Mouse (Mus musculus): ENCODE results near the gene Rapgef5. TPM values are rescaled to one million over a fixed set of nuclear protein-coding genes. Genes with fewer than 3 reads are reported as not detected.

Gene Rapgef5
- polyA plus RNA-seq, 1 experiment from 2014 or later = 12.4 TPM

- Histone ChIP-seq H3K9me3 (ENCODE audit: control insufficient read depth, low read length) (no peaks in the 10 kb centered on the region), H3K27me3 (replicated peaks; ENCODE audit: control insufficient read depth, insufficient read depth, low read length) (no peaks in the 10 kb centered on the region), H3K27ac (replicated peaks; ENCODE audit: low read depth, low read length) (no peak overlapping the region), H3K4me2 (ENCODE audit: low read depth, low read length) (no peak overlapping the region), H3K9ac (ENCODE audit: low read depth, low read length) (no peak overlapping the region), H3K4me3 (ENCODE audit: low read depth, low read length) (no peak overlapping the region), H3K36me3 (ENCODE audit: control insufficient read depth, insufficient read depth, low read length) (no peaks in the 10 kb centered on the region), H3K4me1 (ENCODE audit: control insufficient read depth, insufficient read depth, low read length) (no peaks in the 10 kb centered on the region)
- peak; percentile 43 for DNase-seq (ENCODE audit: low spot score)
- 59% methylated on average over 14 of the region's 14 CpGs for WGBS
- ATAC-seq (ENCODE audit: low read depth) = no peak
Observed at GRCm38 (mm10) chr12:117517275-117517936, 1.1 kb downstream of the Rapgef5 start.

GRCm38 (mm10) chr12:117524311-117525013 is 8.2 kb downstream of the Rapgef5 start:
- Histone ChIP-seq H3K4me1 (ENCODE audit: control insufficient read depth, insufficient read depth, low read length) (no peaks in the 10 kb centered on the region), H3K4me2 (ENCODE audit: low read depth, low read length) (no peak overlapping the region), H3K4me3 (ENCODE audit: low read depth, low read length) (no peak overlapping the region), H3K27me3 (replicated peaks; ENCODE audit: control insufficient read depth, insufficient read depth, low read length) (no peaks in the 10 kb centered on the region), H3K9ac (ENCODE audit: low read depth, low read length) (no peak overlapping the region), H3K9me3 (ENCODE audit: control insufficient read depth, low read length) (no peaks in the 10 kb centered on the region), H3K36me3 (ENCODE audit: control insufficient read depth, insufficient read depth, low read length) (no peaks in the 10 kb centered on the region), H3K27ac (replicated peaks; ENCODE audit: low read depth, low read length) (no peak overlapping the region)
- WGBS = 61% methylated on average over 9 of the region's 9 CpGs
- ATAC-seq (ENCODE audit: low read depth) = no peak
- DNase-seq (ENCODE audit: low spot score) = no peak

GRCm38 (mm10) chr12:117527889-117528288 is 11.6 kb downstream of the Rapgef5 start:
- H3K4me3 ChIP-seq (ENCODE audit: low read depth, low read length) = no peak overlapping the region
- WGBS = 52% methylated on average over 3 of the region's 3 CpGs
- H3K36me3 ChIP-seq (ENCODE audit: control insufficient read depth, insufficient read depth, low read length) = no peaks in the 10 kb centered on the region
- no peaks in the 10 kb centered on the region for H3K4me1 ChIP-seq (ENCODE audit: control insufficient read depth, insufficient read depth, low read length)
- peaks cover 8% of the 10 kb centered on the region; the same call in 1 of the 2 replicates for H3K27me3 ChIP-seq (replicated peaks; ENCODE audit: control insufficient read depth, insufficient read depth, low read length)
- no peak overlapping the region for H3K4me2 ChIP-seq (ENCODE audit: low read depth, low read length)
- no peak for DNase-seq (ENCODE audit: low spot score)
- H3K27ac ChIP-seq (replicated peaks; ENCODE audit: low read depth, low read length) = no peak overlapping the region
- no peaks in the 10 kb centered on the region for H3K9me3 ChIP-seq (ENCODE audit: control insufficient read depth, low read length)
- no peak overlapping the region for H3K9ac ChIP-seq (ENCODE audit: low read depth, low read length)
- ATAC-seq (ENCODE audit: low read depth) = no peak

GRCm38 (mm10) chr12:117528509-117529145 is 12.3 kb downstream of the Rapgef5 start:
- H3K4me1 ChIP-seq (ENCODE audit: control insufficient read depth, insufficient read depth, low read length) = no peaks in the 10 kb centered on the region
- DNase-seq (ENCODE audit: low spot score) (no peak), ATAC-seq (ENCODE audit: low read depth) (no peak)
- no peak overlapping the region for H3K4me3 ChIP-seq (ENCODE audit: low read depth, low read length)
- H3K9ac ChIP-seq (ENCODE audit: low read depth, low read length) = no peak overlapping the region
- 49% methylated on average over 4 of the region's 4 CpGs for WGBS
- no peak overlapping the region for H3K27ac ChIP-seq (replicated peaks; ENCODE audit: low read depth, low read length)
- H3K9me3 ChIP-seq (ENCODE audit: control insufficient read depth, low read length) = no peaks in the 10 kb centered on the region
- no peak overlapping the region for H3K4me2 ChIP-seq (ENCODE audit: low read depth, low read length)
- H3K27me3 ChIP-seq (replicated peaks; ENCODE audit: control insufficient read depth, insufficient read depth, low read length) = peaks cover 15% of the 10 kb centered on the region
- no peaks in the 10 kb centered on the region for H3K36me3 ChIP-seq (ENCODE audit: control insufficient read depth, insufficient read depth, low read length)

- Histone ChIP-seq H3K4me1 (ENCODE audit: control insufficient read depth, insufficient read depth, low read length) (peaks cover 6% of the 10 kb centered on the region), H3K27ac (replicated peaks; ENCODE audit: low read depth, low read length) (no peak overlapping the region), H3K27me3 (replicated peaks; ENCODE audit: control insufficient read depth, insufficient read depth, low read length) (peaks cover 32% of the 10 kb centered on the region), H3K4me2 (ENCODE audit: low read depth, low read length) (no peak overlapping the region), H3K36me3 (ENCODE audit: control insufficient read depth, insufficient read depth, low read length) (no peaks in the 10 kb centered on the region), H3K9ac (ENCODE audit: low read depth, low read length) (no peak overlapping the region), H3K9me3 (ENCODE audit: control insufficient read depth, low read length) (no peaks in the 10 kb centered on the region), H3K4me3 (ENCODE audit: low read depth, low read length) (no peak overlapping the region)
- ATAC-seq (ENCODE audit: low read depth) (no peak), DNase-seq (ENCODE audit: low spot score) (no peak)
- WGBS = 86% methylated on average over 4 of the region's 4 CpGs
Observed at GRCm38 (mm10) chr12:117531106-117531505, 14.8 kb downstream of the Rapgef5 start.

GRCm38 (mm10) chr12:117533176-117534086 is 17.2 kb downstream of the Rapgef5 start:
- 0 out of 2 replicates have a peak overlapping the region, but pooled peaks have one; percentile 29 for H3K27ac ChIP-seq (replicated peaks; ENCODE audit: low read depth, low read length)
- ATAC-seq (ENCODE audit: low read depth) (peak; percentile 89), DNase-seq (ENCODE audit: low spot score) (peak; percentile 71)
- WGBS = 7% methylated on average over 20 of the region's 64 CpGs
- H3K4me1 ChIP-seq (ENCODE audit: control insufficient read depth, insufficient read depth, low read length) = peaks cover 6% of the 10 kb centered on the region
- H3K9ac ChIP-seq (ENCODE audit: low read depth, low read length) = peak overlapping the region; percentile 57
- H3K4me3 ChIP-seq (ENCODE audit: low read depth, low read length) = peak overlapping the region; percentile 53
- H3K9me3 ChIP-seq (ENCODE audit: control insufficient read depth, low read length) = no peaks in the 10 kb centered on the region
- peak overlapping the region; percentile 76 for H3K4me2 ChIP-seq (ENCODE audit: low read depth, low read length)
- H3K27me3 ChIP-seq (replicated peaks; ENCODE audit: control insufficient read depth, insufficient read depth, low read length) = peaks cover 32% of the 10 kb centered on the region
- H3K36me3 ChIP-seq (ENCODE audit: control insufficient read depth, insufficient read depth, low read length) = no peaks in the 10 kb centered on the region

GRCm38 (mm10) chr12:117534087-117534751 is 17.9 kb downstream of the Rapgef5 start:
- WGBS = 0% methylated on average over 16 of the region's 66 CpGs
- peak overlapping the region; percentile 57 for H3K9ac ChIP-seq (ENCODE audit: low read depth, low read length)
- peak overlapping the region; percentile 76 for H3K4me2 ChIP-seq (ENCODE audit: low read depth, low read length)
- H3K27me3 ChIP-seq (replicated peaks; ENCODE audit: control insufficient read depth, insufficient read depth, low read length) = peaks cover 32% of the 10 kb centered on the region
- H3K27ac ChIP-seq (replicated peaks; ENCODE audit: low read depth, low read length) = 0 out of 2 replicates have a peak overlapping the region, but pooled peaks have one; percentile 29
- peak; percentile 57 for DNase-seq (ENCODE audit: low spot score)
- ATAC-seq (ENCODE audit: low read depth) = peak; percentile 84
- H3K4me3 ChIP-seq (ENCODE audit: low read depth, low read length) = peak overlapping the region; percentile 53
- H3K36me3 ChIP-seq (ENCODE audit: control insufficient read depth, insufficient read depth, low read length) = no peaks in the 10 kb centered on the region
- H3K4me1 ChIP-seq (ENCODE audit: control insufficient read depth, insufficient read depth, low read length) = peaks cover 6% of the 10 kb centered on the region
- no peaks in the 10 kb centered on the region for H3K9me3 ChIP-seq (ENCODE audit: control insufficient read depth, low read length)
